Mouse (Mus musculus) gastrocnemius, postnatal 14 days (tissue): ENCODE results near the gene Top1. TPM values are rescaled to one million over a fixed set of nuclear protein-coding genes. Genes with fewer than 3 reads are reported as not detected.

ENCODE experiments used
- DNase-seq: peaks from one replicate; pipeline ENCODE4 v3.0.0; 2021; ENCODE audit warnings: mixed read lengths
- intact Hi-C: fragments of 180-260 bp; cut with DNase I; formaldehyde crosslinking; loops from one replicate; pipeline ENCODE4 v1.15.1; 2025; ENCODE audit warnings: low total_unique reads
- microRNA-seq, 2 experiments: library from miRNA; unstranded; fragments of <30 nt; microRNA quantifications; one replicate each; pipeline ENCODE4 v1.2.0; 2021
- total RNA-seq, 2 experiments: library from RNA; stranded (reverse); gene quantifications; 2 replicates each; pipeline ENCODE4 v1.2.3; 2021

Top1 gene
- total RNA-seq, 2 experiments from 2014 or later, result 37.7 to 40.5 TPM

GRCm38 (mm10) chr2:160766371-160766771 is 120.7 kb downstream of the Top1 start:
- peak; percentile 77 for DNase-seq
- intact Hi-C loops, result no loop called here

- no peak for DNase-seq
- intact Hi-C loops, result no loop called here
Measured at GRCm38 (mm10) chr2:160767201-160767600, 121.5 kb downstream of the Top1 start.

- intact Hi-C loops, result no loop called here
- DNase-seq, result no peak
Measured at GRCm38 (mm10) chr2:160768097-160768695, 122.5 kb downstream of the Top1 start.

- no peak for DNase-seq
- intact Hi-C loops, result no loop called here
Measured at GRCm38 (mm10) chr2:160768997-160769396, 123.3 kb downstream of the Top1 start.

GRCm38 (mm10) chr2:160770409-160770808 is 124.7 kb downstream of the Top1 start:
- DNase-seq, result no peak
- intact Hi-C loops, result no loop called here

GRCm38 (mm10) chr2:160770871-160771270 is 125.2 kb downstream of the Top1 start:
- intact Hi-C loops, result no loop called here
- DNase-seq, result no peak

GRCm38 (mm10) chr2:160771325-160772276 is 125.9 kb downstream of the Top1 start:
- intact Hi-C loops, result no loop called here
- DNase-seq, result no peak

Small RNAs within 50 kb of the gene (microRNA-seq; reads per million reads assigned to microRNA genes)
- gene Gm23968, result 0 reads per million in 2 experiments

Other genes with a start within 250 kb of the Top1 start
- 10 to 100 TPM; 28.5 to 36.3 TPM for gene Plcg1, start 85.4 kb downstream of the Top1 start, total RNA-seq
- 10 to 100 TPM; 43.4 to 44.8 TPM for gene Zhx3, start 227.1 kb downstream of the Top1 start, total RNA-seq
- 10 to 100 TPM in 1 of 2 experiments, 1 to 10 TPM in 1; 8.2 to 10.1 TPM for gene Lpin3, start 234.8 kb downstream of the Top1 start, total RNA-seq